Mouse (Mus musculus): ENCODE measurements at regions not wholly inside any gene's neighbourhood (a gene's known extent, or its start where the extent isn't known, plus 50 kb on each side); places are given as distances from the start of the nearest gene placed in this dataset.

DNA sequence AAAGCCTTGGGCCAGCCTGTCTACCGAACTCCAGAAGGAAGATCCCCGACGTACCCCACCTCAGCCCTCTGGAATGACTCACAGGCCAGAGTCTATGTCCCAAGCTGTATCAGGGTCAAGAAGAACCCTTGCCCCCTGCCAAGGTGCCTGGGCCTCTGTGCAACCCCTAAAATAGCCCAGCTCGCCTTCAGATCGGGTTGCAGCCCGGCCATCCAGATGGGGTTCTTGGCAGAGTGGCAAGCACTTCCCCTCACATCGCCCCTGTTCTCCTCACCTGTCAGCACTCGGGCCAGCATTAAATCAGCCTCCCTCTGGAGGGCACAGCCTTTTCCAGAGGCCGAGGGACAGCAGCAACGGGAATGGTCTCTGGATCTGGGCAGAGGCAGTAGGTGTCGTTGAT, 83.2 kb upstream of the Wnt4 start:
- 82% methylated on average over 11 of the region's 11 CpGs for WGBS
- Histone ChIP-seq H3K4me2 (no peak overlapping the region), H3K4me3 (ENCODE audit: low read depth, low read length) (no peak overlapping the region), H3K27me3 (replicated peaks; ENCODE audit: control insufficient read depth, insufficient read depth, low read length) (peaks cover 3% of the 10 kb centered on the region; the same call in 1 of the 2 replicates), H3K9me3 (ENCODE audit: control insufficient read depth, low read length) (no peaks in the 10 kb centered on the region), H3K9ac (ENCODE audit: low read depth, low read length) (no peak overlapping the region), H3K4me1 (replicated peaks; ENCODE audit: control insufficient read depth, insufficient read depth, low read length) (no peaks in the 10 kb centered on the region), H3K36me3 (ENCODE audit: control insufficient read depth, insufficient read depth, low read length) (no peaks in the 10 kb centered on the region), H3K27ac (ENCODE audit: low read depth, low read length) (no peak overlapping the region)
- DNase-seq (ENCODE audit: low spot score) (no peak), ATAC-seq (replicated peaks; ENCODE audit: low FRiP score) (no peak)

DNA sequence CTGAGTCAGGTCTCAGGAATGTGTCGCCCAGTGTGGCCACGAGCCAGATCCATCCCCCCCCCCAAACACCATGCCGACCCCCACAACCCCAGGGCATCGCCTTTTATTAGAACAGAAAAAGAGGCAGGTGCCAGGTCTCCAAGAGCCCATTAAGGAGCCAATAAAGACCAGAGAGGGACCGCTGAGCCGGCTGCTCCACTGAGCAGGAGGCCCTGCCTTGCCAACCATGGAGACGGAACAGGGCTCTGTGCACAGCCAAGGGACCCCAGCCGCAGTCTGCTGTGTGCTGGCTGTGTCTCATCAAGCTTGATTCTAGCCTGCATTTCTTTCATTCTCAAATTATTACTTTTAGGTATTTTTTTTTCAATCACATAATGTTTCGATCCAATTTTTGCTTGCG, 86.7 kb upstream of the Wnt4 start:
- H3K4me3 ChIP-seq (ENCODE audit: low read depth, low read length): no peak overlapping the region
- no peak overlapping the region for H3K4me2 ChIP-seq
- H3K27ac ChIP-seq (ENCODE audit: low read depth, low read length): no peak overlapping the region
- no peaks in the 10 kb centered on the region for H3K36me3 ChIP-seq (ENCODE audit: control insufficient read depth, insufficient read depth, low read length)
- H3K27me3 ChIP-seq (replicated peaks; ENCODE audit: control insufficient read depth, insufficient read depth, low read length): 0 out of 2 replicates have a peak, but pooled peaks cover 3% of the 10 kb centered on the region
- DNase-seq (ENCODE audit: low spot score): no peak
- WGBS: 78% methylated on average over 10 of the region's 10 CpGs
- ATAC-seq (replicated peaks; ENCODE audit: low FRiP score): no peak
- H3K4me1 ChIP-seq (replicated peaks; ENCODE audit: control insufficient read depth, insufficient read depth, low read length): no peaks in the 10 kb centered on the region
- no peak overlapping the region for H3K9ac ChIP-seq (ENCODE audit: low read depth, low read length)
- no peaks in the 10 kb centered on the region for H3K9me3 ChIP-seq (ENCODE audit: control insufficient read depth, low read length)

DNA sequence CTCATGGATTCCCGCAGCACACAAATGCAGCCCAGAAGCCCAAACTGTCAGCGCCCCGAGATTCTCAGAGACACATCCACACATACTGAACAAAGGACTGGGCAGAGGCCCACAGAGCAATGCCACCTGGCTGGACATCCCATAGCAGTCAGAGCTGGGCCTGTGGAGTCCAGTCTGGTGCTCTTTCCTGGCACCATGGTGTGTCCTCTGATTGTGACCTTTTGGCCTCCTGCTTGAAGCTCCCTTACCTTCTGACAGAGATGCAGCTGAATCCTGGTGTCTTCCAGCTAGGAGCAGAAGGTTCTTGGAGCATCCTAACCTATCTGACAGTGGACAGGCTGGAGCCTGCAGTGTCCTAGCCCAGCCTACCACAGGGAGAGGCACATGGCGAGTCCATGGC, 87.5 kb upstream of the Wnt4 start:
- Histone ChIP-seq H3K4me3 (ENCODE audit: low read depth, low read length) (no peak overlapping the region), H3K9ac (ENCODE audit: low read depth, low read length) (no peak overlapping the region), H3K4me2 (no peak overlapping the region), H3K27me3 (replicated peaks; ENCODE audit: control insufficient read depth, insufficient read depth, low read length) (0 out of 2 replicates have a peak, but pooled peaks cover 3% of the 10 kb centered on the region), H3K36me3 (ENCODE audit: control insufficient read depth, insufficient read depth, low read length) (no peaks in the 10 kb centered on the region), H3K9me3 (ENCODE audit: control insufficient read depth, low read length) (no peaks in the 10 kb centered on the region), H3K27ac (ENCODE audit: low read depth, low read length) (no peak overlapping the region), H3K4me1 (replicated peaks; ENCODE audit: control insufficient read depth, insufficient read depth, low read length) (no peaks in the 10 kb centered on the region)
- no peak for DNase-seq (ENCODE audit: low spot score)
- ATAC-seq (replicated peaks; ENCODE audit: low FRiP score): no peak
- WGBS: 90% methylated on average over 4 of the region's 4 CpGs

DNA sequence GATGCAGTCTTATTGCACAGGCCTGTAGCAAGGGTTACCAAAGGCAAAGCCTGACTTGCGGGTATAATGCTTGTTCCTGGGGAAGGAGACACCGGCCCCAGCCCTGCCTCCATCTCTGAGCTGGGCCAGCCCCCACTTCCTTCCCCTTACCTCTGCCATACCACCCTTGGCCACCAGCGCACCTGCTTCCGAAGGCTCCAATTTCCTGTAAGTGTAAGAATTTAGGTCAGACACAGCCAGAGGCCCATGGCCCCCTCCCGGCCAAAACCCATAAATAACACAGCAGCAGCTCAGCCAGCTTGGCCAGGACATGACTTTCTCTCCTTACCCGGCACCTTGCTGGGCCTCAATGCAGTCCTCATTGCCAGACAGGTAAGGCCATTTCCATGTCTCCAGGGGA, 88.2 kb upstream of the Wnt4 start:
- H3K27me3 ChIP-seq (replicated peaks; ENCODE audit: control insufficient read depth, insufficient read depth, low read length): 0 out of 2 replicates have a peak, but pooled peaks cover 3% of the 10 kb centered on the region
- no peak overlapping the region for H3K4me2 ChIP-seq
- H3K9me3 ChIP-seq (ENCODE audit: control insufficient read depth, low read length): no peaks in the 10 kb centered on the region
- H3K9ac ChIP-seq (ENCODE audit: low read depth, low read length): no peak overlapping the region
- no peak overlapping the region for H3K4me3 ChIP-seq (ENCODE audit: low read depth, low read length)
- H3K4me1 ChIP-seq (replicated peaks; ENCODE audit: control insufficient read depth, insufficient read depth, low read length): no peaks in the 10 kb centered on the region
- H3K27ac ChIP-seq (ENCODE audit: low read depth, low read length): no peak overlapping the region
- WGBS: 45% methylated on average over 6 of the region's 6 CpGs
- DNase-seq (ENCODE audit: low spot score) (no peak), ATAC-seq (replicated peaks; ENCODE audit: low FRiP score) (no peak)
- no peaks in the 10 kb centered on the region for H3K36me3 ChIP-seq (ENCODE audit: control insufficient read depth, insufficient read depth, low read length)

DNA sequence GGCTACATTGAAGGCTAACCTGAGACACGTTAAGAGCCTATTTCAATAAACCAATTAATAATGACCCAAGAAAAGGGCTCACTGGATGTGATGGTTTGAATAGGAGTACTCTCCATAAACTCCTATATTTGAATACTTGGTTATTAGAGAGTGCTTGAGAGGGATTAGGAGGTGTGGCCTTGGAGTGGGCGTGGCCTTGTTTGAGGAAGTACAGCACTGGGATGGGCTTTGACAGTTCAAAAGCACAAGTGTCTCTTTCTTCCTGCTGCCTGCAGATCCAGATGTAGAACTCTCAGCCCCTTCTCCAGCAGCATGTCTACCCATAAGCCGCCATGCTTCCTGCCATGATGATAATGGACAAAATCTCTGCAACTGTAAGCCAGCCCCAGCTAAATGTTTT, 89.7 kb upstream of the Wnt4 start:
- Histone ChIP-seq H3K36me3 (ENCODE audit: control insufficient read depth, insufficient read depth, low read length) (no peaks in the 10 kb centered on the region), H3K27me3 (replicated peaks; ENCODE audit: control insufficient read depth, insufficient read depth, low read length) (no peaks in the 10 kb centered on the region), H3K9me3 (ENCODE audit: control insufficient read depth, low read length) (no peaks in the 10 kb centered on the region), H3K4me1 (replicated peaks; ENCODE audit: control insufficient read depth, insufficient read depth, low read length) (peaks cover 3% of the 10 kb centered on the region; the same call in 1 of the 2 replicates), H3K9ac (ENCODE audit: low read depth, low read length) (no peak overlapping the region), H3K27ac (ENCODE audit: low read depth, low read length) (no peak overlapping the region), H3K4me2 (no peak overlapping the region), H3K4me3 (ENCODE audit: low read depth, low read length) (no peak overlapping the region)
- 57% methylated on average over 3 of the region's 3 CpGs for WGBS
- ATAC-seq (replicated peaks; ENCODE audit: low FRiP score) (no peak), DNase-seq (ENCODE audit: low spot score) (no peak)

DNA sequence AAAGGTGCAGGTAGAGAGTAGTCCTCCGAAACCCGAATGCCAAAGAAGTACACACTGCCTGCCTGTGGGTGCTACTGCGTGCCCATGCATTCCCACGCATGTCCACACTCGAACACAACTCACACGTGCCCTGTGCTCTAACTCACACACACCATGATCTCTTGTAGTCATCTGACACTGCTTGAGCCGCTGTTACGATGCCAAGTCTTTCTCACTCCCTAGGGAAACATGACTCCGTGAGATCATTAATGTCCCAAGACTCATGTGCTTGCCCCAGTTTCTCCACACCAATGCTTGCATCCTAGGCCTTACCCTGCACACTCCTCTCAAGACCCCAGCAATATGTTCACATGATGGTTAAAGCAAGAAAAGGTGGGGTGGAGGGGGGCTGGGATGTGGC, 90.2 kb upstream of the Wnt4 start:
- Histone ChIP-seq H3K27ac (ENCODE audit: low read depth, low read length) (no peak overlapping the region), H3K9ac (ENCODE audit: low read depth, low read length) (no peak overlapping the region), H3K36me3 (ENCODE audit: control insufficient read depth, insufficient read depth, low read length) (no peaks in the 10 kb centered on the region), H3K4me3 (ENCODE audit: low read depth, low read length) (no peak overlapping the region), H3K4me1 (replicated peaks; ENCODE audit: control insufficient read depth, insufficient read depth, low read length) (peaks cover 3% of the 10 kb centered on the region; the same call in 1 of the 2 replicates), H3K4me2 (no peak overlapping the region), H3K27me3 (replicated peaks; ENCODE audit: control insufficient read depth, insufficient read depth, low read length) (no peaks in the 10 kb centered on the region), H3K9me3 (ENCODE audit: control insufficient read depth, low read length) (no peaks in the 10 kb centered on the region)
- no peak for DNase-seq (ENCODE audit: low spot score)
- no peak for ATAC-seq (replicated peaks; ENCODE audit: low FRiP score)
- 91% methylated on average over 9 of the region's 9 CpGs for WGBS

DNA sequence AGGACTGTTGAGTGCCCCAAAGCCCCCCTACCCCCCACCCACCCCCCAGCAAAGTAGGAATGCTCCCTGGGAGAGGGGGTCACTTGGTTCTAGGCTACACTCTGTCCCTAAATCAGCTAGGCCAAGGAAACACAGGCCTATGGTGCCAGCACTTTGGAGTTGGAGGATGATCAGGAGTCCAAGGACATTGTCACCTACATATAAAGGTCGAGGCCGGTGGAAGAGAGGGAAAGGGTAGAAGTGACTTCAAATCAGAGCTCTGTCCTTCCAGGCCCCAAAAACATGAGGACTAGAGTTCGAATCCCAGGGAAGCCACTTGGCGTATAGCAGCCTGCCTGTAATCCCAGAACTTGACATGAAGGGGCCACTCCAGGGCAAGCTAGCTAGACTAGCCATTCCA, 92.3 kb upstream of the Wnt4 start:
- no peaks in the 10 kb centered on the region; the same call in 1 of the 2 replicates for H3K27me3 ChIP-seq (replicated peaks; ENCODE audit: control insufficient read depth, insufficient read depth, low read length)
- H3K4me2 ChIP-seq: no peak overlapping the region
- H3K4me1 ChIP-seq (replicated peaks; ENCODE audit: control insufficient read depth, insufficient read depth, low read length): peaks cover 10% of the 10 kb centered on the region; the same call in 1 of the 2 replicates
- H3K4me3 ChIP-seq (ENCODE audit: low read depth, low read length): no peak overlapping the region
- no peak for ATAC-seq (replicated peaks; ENCODE audit: low FRiP score)
- H3K36me3 ChIP-seq (ENCODE audit: control insufficient read depth, insufficient read depth, low read length): no peaks in the 10 kb centered on the region
- H3K9ac ChIP-seq (ENCODE audit: low read depth, low read length): no peak overlapping the region
- 78% methylated on average over 4 of the region's 4 CpGs for WGBS
- no peak overlapping the region for H3K27ac ChIP-seq (ENCODE audit: low read depth, low read length)
- H3K9me3 ChIP-seq (ENCODE audit: control insufficient read depth, low read length): no peaks in the 10 kb centered on the region
- no peak for DNase-seq (ENCODE audit: low spot score)

DNA sequence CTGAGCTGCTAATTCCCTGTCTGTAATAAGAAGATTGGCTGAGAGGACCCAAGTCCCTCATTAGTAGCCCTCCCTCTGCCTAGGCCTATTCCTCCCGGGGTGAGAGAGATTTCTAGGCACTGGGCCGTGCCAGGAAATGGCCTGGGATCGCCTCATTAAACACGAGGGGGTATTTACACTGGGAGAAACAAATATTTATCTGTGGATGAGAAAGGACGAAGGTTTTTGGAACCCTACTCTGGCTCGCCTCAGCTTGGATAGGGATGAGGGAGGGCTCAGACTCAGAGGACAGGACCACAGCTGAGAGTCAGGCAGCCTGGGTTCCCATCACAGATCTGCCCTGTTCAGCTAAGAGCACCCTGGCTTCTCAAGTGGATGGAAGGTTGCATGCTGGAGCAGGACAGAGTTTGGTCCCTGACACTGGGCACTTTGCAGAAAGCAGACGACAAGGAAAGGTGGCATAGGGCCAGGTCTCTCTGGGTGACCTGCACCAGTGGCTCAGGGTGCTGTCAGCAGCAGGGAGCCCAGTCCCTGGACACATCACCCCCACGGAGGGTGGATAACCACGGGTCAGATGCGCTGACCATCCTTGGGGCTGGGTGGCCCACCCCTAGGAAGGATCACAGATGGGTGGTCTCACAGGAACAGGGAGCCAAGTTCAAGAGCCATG, 94.0 kb upstream of the Wnt4 start:
- Histone ChIP-seq H3K4me1 (replicated peaks; ENCODE audit: control insufficient read depth, insufficient read depth, low read length) (peaks cover 17% of the 10 kb centered on the region; the same call in 1 of the 2 replicates), H3K27me3 (replicated peaks; ENCODE audit: control insufficient read depth, insufficient read depth, low read length) (no peaks in the 10 kb centered on the region; the same call in 1 of the 2 replicates), H3K9me3 (ENCODE audit: control insufficient read depth, low read length) (no peaks in the 10 kb centered on the region), H3K36me3 (ENCODE audit: control insufficient read depth, insufficient read depth, low read length) (no peaks in the 10 kb centered on the region), H3K4me2 (no peak overlapping the region), H3K4me3 (ENCODE audit: low read depth, low read length) (no peak overlapping the region), H3K27ac (ENCODE audit: low read depth, low read length) (no peak overlapping the region), H3K9ac (ENCODE audit: low read depth, low read length) (no peak overlapping the region)
- 66% methylated on average over 10 of the region's 10 CpGs for WGBS
- ATAC-seq (replicated peaks; ENCODE audit: low FRiP score) (no peak), DNase-seq (ENCODE audit: low spot score) (no peak)

DNA sequence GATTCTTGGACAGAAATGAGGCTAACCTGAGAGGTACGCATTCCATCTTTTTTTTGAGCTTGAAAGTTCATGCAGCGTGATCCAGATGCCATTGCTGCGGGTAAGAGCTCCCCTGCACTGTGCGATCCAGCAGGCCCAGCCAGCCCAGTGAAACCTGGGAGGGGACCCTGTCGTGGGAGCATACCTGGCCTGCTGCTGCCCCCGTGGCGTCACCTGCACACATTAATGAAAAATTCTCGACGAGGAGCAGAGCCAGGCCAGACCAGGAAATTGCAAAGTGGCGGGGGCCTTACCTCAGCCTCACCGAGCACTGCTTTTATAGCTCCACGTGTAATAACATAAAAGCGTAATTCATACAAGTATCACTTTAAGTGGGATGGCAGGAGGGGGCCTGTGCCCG, 94.7 kb upstream of the Wnt4 start:
- peaks cover 17% of the 10 kb centered on the region; the same call in 1 of the 2 replicates for H3K4me1 ChIP-seq (replicated peaks; ENCODE audit: control insufficient read depth, insufficient read depth, low read length)
- no peak overlapping the region for H3K27ac ChIP-seq (ENCODE audit: low read depth, low read length)
- no peak overlapping the region for H3K4me2 ChIP-seq
- no peaks in the 10 kb centered on the region for H3K9me3 ChIP-seq (ENCODE audit: control insufficient read depth, low read length)
- H3K9ac ChIP-seq (ENCODE audit: low read depth, low read length): no peak overlapping the region
- ATAC-seq (replicated peaks; ENCODE audit: low FRiP score) (no peak), DNase-seq (ENCODE audit: low spot score) (no peak)
- H3K27me3 ChIP-seq (replicated peaks; ENCODE audit: control insufficient read depth, insufficient read depth, low read length): no peaks in the 10 kb centered on the region; the same call in 1 of the 2 replicates
- WGBS: 79% methylated on average over 14 of the region's 14 CpGs
- H3K36me3 ChIP-seq (ENCODE audit: control insufficient read depth, insufficient read depth, low read length): no peaks in the 10 kb centered on the region
- no peak overlapping the region for H3K4me3 ChIP-seq (ENCODE audit: low read depth, low read length)

Data from liver, embryonic 11.5 days (tissue).